Mouse (Mus musculus) CH12.LX (cell line): Measurements from ENCODE around the gene Dennd5b.

Experiments used
- CHD2 ChIP-seq: IDR thresholded peaks from 2 replicates; pipeline ENCODE4 v1.6.1; 2011; ENCODE audit warnings: low read length, improper control_type of control experiment
- CTCF ChIP-seq, 2 experiments: IDR thresholded peaks in 1 of 2; conservative IDR thresholded peaks in 1 of 2; 2 replicates each; pipeline ENCODE4 v1.5.1; 2011 to 2012; ENCODE audit warnings: low read depth in 2 of 2, low read length in 2 of 2, improper control_type of control experiment in 1 of 2, inconsistent platforms in 1 of 2, mild to moderate bottlenecking in 1 of 2, moderate library complexity in 1 of 2
- E2F4 ChIP-seq: IDR thresholded peaks from 2 replicates; pipeline ENCODE4 v1.6.1; 2011; ENCODE audit warnings: low read depth, low read length, improper control_type of control experiment; ENCODE audit not compliant: insufficient replicate concordance
- EP300 ChIP-seq: IDR thresholded peaks from 2 replicates; pipeline ENCODE4 v1.6.1; 2011; ENCODE audit warnings: low read length, improper control_type of control experiment
- HCFC1 ChIP-seq: IDR thresholded peaks from 2 replicates; pipeline ENCODE4 v1.6.1; 2012; ENCODE audit warnings: low read depth, mild to moderate bottlenecking, inconsistent platforms, low read length, improper control_type of control experiment
- MAX ChIP-seq: IDR thresholded peaks from 2 replicates; pipeline ENCODE4 v1.6.1; 2011; ENCODE audit warnings: low read length, improper control_type of control experiment
- POLR2A ChIP-seq: IDR thresholded peaks from 2 replicates; pipeline ENCODE4 v1.6.1; 2011; ENCODE audit warnings: low read depth, mild to moderate bottlenecking, improper control_type of control experiment, low read length
- RCOR1 ChIP-seq: conservative IDR thresholded peaks from 2 replicates; pipeline ENCODE4 v1.6.1; 2012; ENCODE audit warnings: low read depth, mild to moderate bottlenecking, inconsistent platforms, low read length, improper control_type of control experiment
- SMC3 ChIP-seq: IDR thresholded peaks from 2 replicates; pipeline ENCODE4 v1.6.1; 2011; ENCODE audit warnings: low read depth, low read length, improper control_type of control experiment
- TBP ChIP-seq: conservative IDR thresholded peaks from 2 replicates; pipeline ENCODE4 v1.6.1; 2011; ENCODE audit warnings: low read depth, low read length, improper control_type of control experiment
- TCF12 ChIP-seq: IDR thresholded peaks from 2 replicates; pipeline ENCODE4 v1.6.1; 2014; ENCODE audit warnings: low read depth, mild to moderate bottlenecking, inconsistent platforms, low read length, improper control_type of control experiment
- USF1 ChIP-seq: IDR thresholded peaks from 2 replicates; pipeline ENCODE4 v1.6.1; 2014; ENCODE audit warnings: low read depth, mild to moderate bottlenecking, inconsistent platforms, low read length, improper control_type of control experiment
- ZKSCAN1 ChIP-seq: IDR thresholded peaks from 2 replicates; pipeline ENCODE4 v1.6.1; 2012; ENCODE audit warnings: low read depth, inconsistent platforms, low read length, improper control_type of control experiment, borderline replicate concordance

- TF ChIP-seq CTCF (conservative IDR thresholded peaks at IDR 0.05 in 1 of 2, IDR thresholded peaks at IDR 0.05 in 1 of 2; ENCODE audit: low read depth in 2 of 2, low read length in 2 of 2) (no peak), TBP (no peak), TCF12 (no peak), EP300 (no peak), POLR2A (no peak), ZKSCAN1 (no peak), E2F4 (no peak), SMC3 (no peak), HCFC1 (no peak), MAX (no peak), CHD2 (no peak), USF1 (no peak), RCOR1 (no peak)
Observed at GRCm38 (mm10) chr6:149072873-149073272, 28.6 kb downstream of the Dennd5b start.
